Mouse (Mus musculus) gastrocnemius, postnatal 4 days (tissue): ENCODE results near the gene Tom1l2. TPM values are rescaled to one million over a fixed set of nuclear protein-coding genes. Genes with fewer than 3 reads are reported as not detected.

Source experiments
- DNase-seq, 2 experiments: peaks; one replicate each; pipeline ENCODE4 v3.0.0; 2021 to 2022; ENCODE audit warnings: low spot score in 2 of 2, mixed read lengths in 2 of 2
- total RNA-seq, 2 experiments: library from RNA; stranded (reverse); gene quantifications; 2 replicates each; pipeline ENCODE4 v1.2.3; 2021

Tom1l2 gene
- total RNA-seq, 2 experiments from 2014 or later = 37.4 to 45.6 TPM

DNA sequence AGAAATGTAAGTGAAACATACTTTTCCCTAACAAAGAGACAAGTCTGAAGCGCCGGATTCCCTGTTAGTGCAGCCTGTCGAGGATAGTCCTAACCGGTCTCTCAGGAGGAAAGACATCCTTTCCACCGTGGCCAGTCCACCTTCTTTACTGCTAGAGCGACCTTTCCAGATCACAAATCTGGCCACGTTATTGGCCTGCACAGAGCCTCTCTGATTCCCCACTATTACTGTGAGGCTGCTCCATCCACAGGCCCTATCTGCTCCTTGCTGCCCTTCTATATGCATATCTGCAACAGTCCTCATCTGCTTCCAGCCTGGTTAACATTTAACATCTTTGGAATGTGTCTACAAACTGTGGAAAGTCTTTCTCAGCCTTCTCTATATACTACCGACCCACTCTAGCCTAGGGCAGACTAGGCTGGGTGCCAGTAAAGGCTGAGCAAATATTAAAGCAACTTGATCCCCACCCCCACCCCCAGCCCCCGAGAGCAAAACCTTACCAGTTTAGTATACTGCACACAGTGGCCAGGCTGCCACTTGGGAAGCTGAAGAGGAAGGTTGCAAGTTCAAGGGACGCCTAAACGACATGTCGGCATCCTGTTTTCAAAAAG is 44.1 kb downstream of the Tom1l2 start:
- DNase-seq = no peak

- no peak for DNase-seq
Measured at GRCm38 (mm10) chr11:60308061-60308460, 44.6 kb downstream of the Tom1l2 start.

GRCm38 (mm10) chr11:60307375-60307825 is 45.3 kb downstream of the Tom1l2 start:
- DNase-seq = no peak

DNA sequence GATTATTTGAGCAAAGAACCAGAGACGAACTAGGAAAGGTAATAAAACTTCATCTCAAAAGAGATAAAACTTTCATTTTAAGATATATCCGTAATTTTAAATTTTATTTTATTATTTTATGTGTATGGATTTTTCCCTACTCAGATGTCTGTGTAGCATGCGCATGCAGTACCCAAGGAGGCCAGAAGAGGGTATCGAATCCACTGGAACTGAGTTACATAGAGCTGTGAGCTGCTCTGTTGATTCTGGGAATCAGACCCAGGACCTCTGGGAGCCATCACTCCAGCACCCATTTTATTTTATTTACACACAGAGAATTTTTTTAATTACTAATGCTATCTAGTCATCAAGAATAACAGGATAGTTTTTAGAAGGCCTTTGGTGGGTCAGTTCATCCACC is 45.9 kb downstream of the Tom1l2 start:
- DNase-seq = peak in 1 of 2 experiments; percentile 40

DNA sequence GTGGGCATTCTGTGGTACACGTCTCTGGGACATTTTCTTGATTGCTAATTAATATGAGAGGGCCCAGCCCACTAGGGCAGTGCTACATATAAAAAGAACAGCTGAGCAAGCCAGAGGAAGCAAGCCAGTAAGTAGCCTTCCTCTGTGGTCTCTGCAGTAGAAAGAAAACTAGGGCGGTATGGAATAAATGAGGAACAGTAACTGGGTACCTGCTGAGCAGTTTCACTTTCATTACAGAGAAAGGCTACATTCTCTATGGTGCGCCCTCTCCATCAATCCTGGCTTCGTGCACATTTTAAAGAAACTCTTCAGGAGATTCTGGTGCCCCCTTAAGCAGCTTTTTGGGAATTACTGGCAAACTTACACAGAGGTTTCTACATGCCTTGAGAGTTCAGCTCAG is 47.1 kb downstream of the Tom1l2 start:
- no peak for DNase-seq

GRCm38 (mm10) chr11:60303497-60303896 is 49.2 kb downstream of the Tom1l2 start:
- no peak for DNase-seq

GRCm38 (mm10) chr11:60302354-60303083 is 50.2 kb downstream of the Tom1l2 start:
- DNase-seq = no peak

GRCm38 (mm10) chr11:60301588-60302208 is 51.0 kb downstream of the Tom1l2 start:
- DNase-seq = no peak

GRCm38 (mm10) chr11:60300318-60300717 is 52.4 kb downstream of the Tom1l2 start:
- DNase-seq = no peak

DNA sequence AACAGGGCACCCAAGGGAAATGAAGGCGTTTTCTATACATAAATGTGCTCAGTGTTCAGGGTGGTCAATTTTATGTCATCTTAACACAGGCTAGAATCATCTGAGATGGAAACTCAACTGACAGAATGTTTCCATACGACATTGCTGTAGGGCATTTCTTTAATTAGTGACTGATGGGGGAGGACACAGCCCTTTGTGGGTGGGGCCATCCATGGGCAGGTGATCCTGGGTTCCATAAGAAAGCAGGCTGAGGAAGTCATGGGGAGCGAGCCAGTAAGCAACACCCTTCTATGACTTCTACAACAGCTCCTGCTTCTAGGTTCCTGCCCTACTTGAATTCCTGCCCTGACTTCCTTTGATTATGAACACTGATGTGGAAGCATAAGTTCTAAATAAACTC is 54.9 kb downstream of the Tom1l2 start:
- no peak for DNase-seq

DNA sequence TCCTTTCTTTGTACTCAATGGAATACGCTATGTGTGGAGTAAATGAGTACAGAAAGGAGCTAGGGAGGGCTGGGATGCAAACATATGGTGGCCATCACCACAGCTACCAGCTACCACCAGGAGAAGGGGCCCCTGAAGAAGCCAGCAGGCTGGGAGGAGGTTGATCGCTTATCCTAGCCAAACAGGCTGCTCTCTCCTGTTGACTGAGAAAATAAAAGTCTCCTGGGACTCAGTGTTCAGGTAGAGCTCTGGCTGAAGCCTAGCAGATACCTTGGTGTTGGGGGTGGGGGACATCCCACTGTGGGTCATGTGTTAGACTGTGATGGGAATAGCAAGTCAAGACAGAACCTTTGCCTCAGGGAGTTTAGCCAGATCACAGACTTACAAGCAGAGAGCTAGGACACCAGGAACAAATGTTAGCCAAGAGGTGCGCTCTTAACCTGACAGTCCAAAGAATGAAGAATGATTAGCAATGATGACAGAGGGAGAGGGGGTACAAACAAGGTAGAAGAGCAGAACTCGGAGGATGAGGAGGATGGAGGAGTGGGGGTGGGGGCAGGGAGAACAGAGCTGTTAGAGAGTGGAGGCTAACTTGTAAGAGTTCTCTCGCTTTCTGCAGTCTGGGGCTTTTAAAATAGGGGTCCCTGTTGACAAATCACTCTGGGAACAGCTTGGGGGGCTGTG is 57.9 kb downstream of the Tom1l2 start:
- no peak for DNase-seq

- DNase-seq = no peak
Measured at GRCm38 (mm10) chr11:60293683-60294629, 58.7 kb downstream of the Tom1l2 start.

GRCm38 (mm10) chr11:60292718-60293117 is 60.0 kb downstream of the Tom1l2 start:
- DNase-seq = peak in 1 of 2 experiments; percentile 47

DNA sequence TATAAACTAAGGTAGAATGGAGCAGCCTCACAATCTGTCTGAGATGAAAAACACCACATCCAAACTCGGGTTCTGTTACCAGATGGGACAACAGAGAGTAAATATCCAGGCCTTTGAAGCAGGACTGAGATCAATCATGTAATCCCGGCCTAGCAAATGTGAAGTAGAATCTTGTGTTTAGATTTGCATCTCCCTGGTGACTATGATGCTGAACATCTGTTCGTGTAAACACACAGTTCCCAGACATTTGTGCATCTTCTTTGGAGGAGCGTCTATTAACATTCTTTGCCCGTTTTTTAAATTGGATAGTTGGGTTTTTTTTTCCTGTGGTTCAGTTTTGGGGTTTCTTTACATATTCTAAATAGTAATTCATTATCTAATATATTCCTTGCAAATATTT is 63.7 kb downstream of the Tom1l2 start:
- no peak for DNase-seq

GRCm38 (mm10) chr11:60286311-60286710 is 66.4 kb downstream of the Tom1l2 start:
- no peak for DNase-seq

- no peak for DNase-seq
Measured at GRCm38 (mm10) chr11:60280429-60281414, 72.0 kb downstream of the Tom1l2 start.

GRCm38 (mm10) chr11:60279483-60279882 is 73.2 kb downstream of the Tom1l2 start:
- DNase-seq = no peak

DNA sequence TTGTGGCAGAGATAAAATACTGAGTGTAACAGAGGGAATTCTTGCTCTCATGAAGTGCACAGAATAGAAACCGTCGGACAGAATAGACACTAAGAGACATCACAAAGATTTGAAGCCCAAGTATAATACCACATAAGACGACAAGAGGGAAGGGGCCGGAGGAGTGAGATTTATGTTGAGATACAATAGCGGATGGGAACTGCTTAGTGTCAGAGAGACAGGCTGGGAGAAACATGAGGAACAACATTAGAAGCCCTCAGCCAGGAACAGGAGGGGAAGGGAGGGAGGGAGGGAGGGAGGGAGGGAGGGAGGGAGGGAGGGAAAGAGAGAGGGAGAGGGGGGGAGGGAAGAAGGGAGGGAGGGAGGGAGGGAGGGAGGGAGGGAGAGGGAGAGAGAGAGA is 74.9 kb downstream of the Tom1l2 start:
- no peak for DNase-seq

DNA sequence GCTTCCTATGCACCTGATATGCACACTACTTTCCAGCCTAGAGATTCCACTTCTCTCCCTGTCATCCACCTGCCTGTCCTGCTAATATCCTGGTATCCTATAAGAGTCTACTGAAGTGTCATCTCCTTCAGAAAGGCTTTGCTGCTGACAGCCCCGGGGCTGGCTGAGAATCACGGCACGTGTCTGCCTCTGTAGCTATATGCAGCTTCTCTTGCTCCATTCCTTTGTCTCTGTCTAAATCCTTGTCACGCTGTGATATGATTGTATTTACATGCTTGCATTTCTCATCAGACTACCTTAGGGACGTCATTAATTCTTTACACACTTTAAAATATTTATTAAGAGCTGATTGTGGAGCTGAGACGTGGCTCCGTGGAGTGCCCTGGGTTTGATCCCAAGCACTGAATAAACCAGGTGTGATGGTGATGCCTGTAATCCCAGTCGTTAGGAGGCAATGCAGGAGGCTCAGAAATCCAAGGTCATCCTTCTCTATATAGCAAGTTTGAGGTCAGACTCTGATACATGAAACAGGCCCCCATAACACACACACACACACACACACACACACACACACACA is 75.5 kb downstream of the Tom1l2 start:
- no peak for DNase-seq
